Mouse (Mus musculus): ENCODE data around the gene Olfr554. TPM values are rescaled to one million over a fixed set of nuclear protein-coding genes. Genes with fewer than 3 reads are reported as not detected.
"Not testable (repeated sequence)": the region's sequence is repeated elsewhere in the genome, so short reads cannot be mapped to it uniquely, and the experiment has no call there.

Olfr554 gene
- total RNA-seq (2014; fragmentation: Nextera tagmentation): not detected in 2 replicates
- total RNA-seq (2017): not detected in 2 replicates

GRCm38 (mm10) chr7:102638132-102638531 lies at the start of gene Olfr554:
Olfr554 (plus strand) TSS chr7:102638432.
- ATAC-seq (replicated peaks; ENCODE audit: low FRiP score, low TSS enrichment, poor library complexity, severe bottlenecking): no peak

GRCm38 (mm10) chr7:102591786-102592185 lies 46.4 kb upstream of the Olfr554 start, which contains the start of gene Olfr551:
Olfr551 (minus strand) TSS chr7:102591886.
- ATAC-seq (replicated peaks; ENCODE audit: low FRiP score, low TSS enrichment, poor library complexity, severe bottlenecking): no peak

- peak; percentile 68 for ATAC-seq (replicated peaks; ENCODE audit: low FRiP score, low TSS enrichment, poor library complexity, severe bottlenecking)
Observed at GRCm38 (mm10) chr7:102597378-102598031, 40.7 kb upstream of the Olfr554 start, which contains the start of gene Olfr552. Olfr552 (plus strand) TSS chr7:102597770.

GRCm38 (mm10) chr7:102618118-102618517 lies 20.1 kb upstream of the Olfr554 start, which contains the start of gene Olfr553:
Olfr553 (minus strand) TSS chr7:102618218.
- no peak for ATAC-seq (replicated peaks; ENCODE audit: low FRiP score, low TSS enrichment, poor library complexity, severe bottlenecking)

- no peak; the same call in 1 of the 2 replicates for ATAC-seq (replicated peaks; ENCODE audit: low FRiP score, low TSS enrichment, poor library complexity, severe bottlenecking)
Observed at GRCm38 (mm10) chr7:102619608-102620007, 18.6 kb upstream of the Olfr554 start.

GRCm38 (mm10) chr7:102620368-102620767 lies 17.9 kb upstream of the Olfr554 start:
- ATAC-seq (replicated peaks; ENCODE audit: low FRiP score, low TSS enrichment, poor library complexity, severe bottlenecking): not testable (repeated sequence)

GRCm38 (mm10) chr7:102636665-102637064 lies 1.6 kb upstream of the Olfr554 start:
- peak; percentile 88 for ATAC-seq (replicated peaks; ENCODE audit: low FRiP score, low TSS enrichment, poor library complexity, severe bottlenecking)

GRCm38 (mm10) chr7:102644945-102645344 lies 6.7 kb downstream of the Olfr554 start:
- ATAC-seq (replicated peaks; ENCODE audit: low FRiP score, low TSS enrichment, poor library complexity, severe bottlenecking): not testable (repeated sequence)

- no peak for ATAC-seq (replicated peaks; ENCODE audit: low FRiP score, low TSS enrichment, poor library complexity, severe bottlenecking)
Observed at GRCm38 (mm10) chr7:102658523-102658922, 20.3 kb downstream of the Olfr554 start, which contains the start of gene Olfr555. Olfr555 (plus strand) TSS chr7:102658823.

- no peak for ATAC-seq (replicated peaks; ENCODE audit: low FRiP score, low TSS enrichment, poor library complexity, severe bottlenecking)
Observed at GRCm38 (mm10) chr7:102664599-102664998, 26.4 kb downstream of the Olfr554 start, which contains the start of gene Olfr556. Olfr556 (plus strand) TSS chr7:102664899.

GRCm38 (mm10) chr7:102665378-102665777 lies 27.1 kb downstream of the Olfr554 start:
- no peak for ATAC-seq (replicated peaks; ENCODE audit: low FRiP score, low TSS enrichment, poor library complexity, severe bottlenecking)

- no peak for ATAC-seq (replicated peaks; ENCODE audit: low FRiP score, low TSS enrichment, poor library complexity, severe bottlenecking)
Observed at GRCm38 (mm10) chr7:102676225-102676624, 38.0 kb downstream of the Olfr554 start.

- ATAC-seq (replicated peaks; ENCODE audit: low FRiP score, low TSS enrichment, poor library complexity, severe bottlenecking): no peak
Observed at GRCm38 (mm10) chr7:102681916-102682315, 43.7 kb downstream of the Olfr554 start.

GRCm38 (mm10) chr7:102686944-102687501 lies 48.8 kb downstream of the Olfr554 start, which contains the start of gene Trim68:
Trim68 (minus strand) TSS chr7:102687327.
- ATAC-seq (replicated peaks; ENCODE audit: low FRiP score, low TSS enrichment, poor library complexity, severe bottlenecking): peak; percentile 100

Other genes starting within 250 kb of the Olfr554 start
- gene Rrm1, start 196.7 kb upstream of the Olfr554 start, total RNA-seq (2014; fragmentation: Nextera tagmentation): 270 and 301 TPM in 2 replicates
- 1,022 TPM in 2 replicates for gene Rrm1, start 196.7 kb upstream of the Olfr554 start, total RNA-seq (2017)
- gene Olfr543, start 156.8 kb upstream of the Olfr554 start, total RNA-seq (2014; fragmentation: Nextera tagmentation): not detected in 2 replicates
- gene Olfr543, start 156.8 kb upstream of the Olfr554 start, total RNA-seq (2017): 0.09 TPM in 1 of 2 replicates, not detected in the other
- gene Olfr544, start 150.1 kb upstream of the Olfr554 start, total RNA-seq (2014; fragmentation: Nextera tagmentation): not detected in 2 replicates
- gene Olfr544, start 150.1 kb upstream of the Olfr554 start, total RNA-seq (2017): 0.05 TPM in 1 of 2 replicates, not detected in the other
- not detected in 2 replicates for gene Olfr545, start 138.9 kb upstream of the Olfr554 start, total RNA-seq (2014; fragmentation: Nextera tagmentation)
- gene Olfr545, start 138.9 kb upstream of the Olfr554 start, total RNA-seq (2017): not detected in 2 replicates
- not detected in 2 replicates for gene Olfr547, start 103.7 kb upstream of the Olfr554 start, total RNA-seq (2014; fragmentation: Nextera tagmentation)
- not detected in 2 replicates for gene Olfr547, start 103.7 kb upstream of the Olfr554 start, total RNA-seq (2017)
- gene Olfr548-ps1, start 97.5 kb upstream of the Olfr554 start, total RNA-seq (2014; fragmentation: Nextera tagmentation): not detected in 2 replicates
- not detected in 2 replicates for gene Olfr548-ps1, start 97.5 kb upstream of the Olfr554 start, total RNA-seq (2017)
- not detected in 2 replicates for gene Olfr549, start 88.6 kb upstream of the Olfr554 start, total RNA-seq (2014; fragmentation: Nextera tagmentation)
- gene Olfr549, start 88.6 kb upstream of the Olfr554 start, total RNA-seq (2017): not detected in 2 replicates
- 10.2 and 20.0 TPM in 2 replicates for gene Trim21, start 72.9 kb upstream of the Olfr554 start, total RNA-seq (2014; fragmentation: Nextera tagmentation)
- 24.0 and 31.5 TPM in 2 replicates for gene Trim21, start 72.9 kb upstream of the Olfr554 start, total RNA-seq (2017)
- not detected in 2 replicates for gene Olfr550, start 67.0 kb upstream of the Olfr554 start, total RNA-seq (2014; fragmentation: Nextera tagmentation)
- gene Olfr550, start 67.0 kb upstream of the Olfr554 start, total RNA-seq (2017): 0.04 TPM in 1 of 2 replicates, not detected in the other
- gene Olfr551, start 46.5 kb upstream of the Olfr554 start, total RNA-seq (2014; fragmentation: Nextera tagmentation): not detected in 2 replicates
- not detected in 2 replicates for gene Olfr551, start 46.5 kb upstream of the Olfr554 start, total RNA-seq (2017)
- gene Olfr552, start 40.7 kb upstream of the Olfr554 start, total RNA-seq (2014; fragmentation: Nextera tagmentation): 0.20 TPM in 1 of 2 replicates, not detected in the other
- not detected in 2 replicates for gene Olfr552, start 40.7 kb upstream of the Olfr554 start, total RNA-seq (2017)
- gene Olfr553, start 20.2 kb upstream of the Olfr554 start, total RNA-seq (2014; fragmentation: Nextera tagmentation): not detected in 2 replicates
- gene Olfr553, start 20.2 kb upstream of the Olfr554 start, total RNA-seq (2017): not detected in 2 replicates
- not detected in 2 replicates for gene Olfr555, start 20.4 kb downstream of the Olfr554 start, total RNA-seq (2014; fragmentation: Nextera tagmentation)
- gene Olfr555, start 20.4 kb downstream of the Olfr554 start, total RNA-seq (2017): not detected in 2 replicates
- gene Olfr556, start 26.5 kb downstream of the Olfr554 start, total RNA-seq (2014; fragmentation: Nextera tagmentation): not detected in 2 replicates
- not detected in 2 replicates for gene Olfr556, start 26.5 kb downstream of the Olfr554 start, total RNA-seq (2017)
- 6.7 and 8.4 TPM in 2 replicates for gene Trim68, start 48.9 kb downstream of the Olfr554 start, total RNA-seq (2014; fragmentation: Nextera tagmentation)
- gene Trim68, start 48.9 kb downstream of the Olfr554 start, total RNA-seq (2017): 1.8 and 6.0 TPM in 2 replicates
- gene Olfr557, start 57.5 kb downstream of the Olfr554 start, total RNA-seq (2014; fragmentation: Nextera tagmentation): not detected in 2 replicates
- not detected in 2 replicates for gene Olfr557, start 57.5 kb downstream of the Olfr554 start, total RNA-seq (2017)
- gene Olfr558, start 63.8 kb downstream of the Olfr554 start, total RNA-seq (2014; fragmentation: Nextera tagmentation): not detected in 2 replicates
- not detected in 2 replicates for gene Olfr558, start 63.8 kb downstream of the Olfr554 start, total RNA-seq (2017)
- gene Olfr33, start 80.6 kb downstream of the Olfr554 start, total RNA-seq (2014; fragmentation: Nextera tagmentation): not detected in 2 replicates
- gene Olfr33, start 80.6 kb downstream of the Olfr554 start, total RNA-seq (2017): not detected in 2 replicates
- not detected in 2 replicates for gene Olfr559, start 89.1 kb downstream of the Olfr554 start, total RNA-seq (2014; fragmentation: Nextera tagmentation)
- not detected in 2 replicates for gene Olfr559, start 89.1 kb downstream of the Olfr554 start, total RNA-seq (2017)
- not detected in 2 replicates for gene Olfr560, start 120.9 kb downstream of the Olfr554 start, total RNA-seq (2014; fragmentation: Nextera tagmentation)
- not detected in 2 replicates for gene Olfr560, start 120.9 kb downstream of the Olfr554 start, total RNA-seq (2017)
- not detected in 2 replicates for gene Olfr78, start 121.0 kb downstream of the Olfr554 start, total RNA-seq (2014; fragmentation: Nextera tagmentation)
- gene Olfr78, start 121.0 kb downstream of the Olfr554 start, total RNA-seq (2017): not detected in 2 replicates
- not detected in 2 replicates for gene Olfr561, start 132.8 kb downstream of the Olfr554 start, total RNA-seq (2014; fragmentation: Nextera tagmentation)
- gene Olfr561, start 132.8 kb downstream of the Olfr554 start, total RNA-seq (2017): not detected in 2 replicates
- not detected in 2 replicates for gene Olfr564, start 165.0 kb downstream of the Olfr554 start, total RNA-seq (2014; fragmentation: Nextera tagmentation)
- gene Olfr564, start 165.0 kb downstream of the Olfr554 start, total RNA-seq (2017): not detected in 2 replicates
- not detected in 2 replicates for gene Olfr566, start 220.3 kb downstream of the Olfr554 start, total RNA-seq (2014; fragmentation: Nextera tagmentation)
- gene Olfr566, start 220.3 kb downstream of the Olfr554 start, total RNA-seq (2017): not detected in 2 replicates
- not detected in 2 replicates for gene Olfr568, start 238.7 kb downstream of the Olfr554 start, total RNA-seq (2014; fragmentation: Nextera tagmentation)
- gene Olfr568, start 238.7 kb downstream of the Olfr554 start, total RNA-seq (2017): not detected in 2 replicates